Mouse (Mus musculus) monocyte, adult 59 days (primary cell): ENCODE data around the gene Plscr1. TPM values are rescaled to one million over a fixed set of nuclear protein-coding genes. Genes with fewer than 3 reads are reported as not detected.

Source experiments
- total RNA-seq, 2 experiments: library from RNA; stranded (reverse); gene quantifications; one replicate each; pipeline ENCODE4 v1.2.4; 2023

Gene Plscr1
- 1 to 10 TPM; 3.7 to 4.8 TPM for total RNA-seq

DNA sequence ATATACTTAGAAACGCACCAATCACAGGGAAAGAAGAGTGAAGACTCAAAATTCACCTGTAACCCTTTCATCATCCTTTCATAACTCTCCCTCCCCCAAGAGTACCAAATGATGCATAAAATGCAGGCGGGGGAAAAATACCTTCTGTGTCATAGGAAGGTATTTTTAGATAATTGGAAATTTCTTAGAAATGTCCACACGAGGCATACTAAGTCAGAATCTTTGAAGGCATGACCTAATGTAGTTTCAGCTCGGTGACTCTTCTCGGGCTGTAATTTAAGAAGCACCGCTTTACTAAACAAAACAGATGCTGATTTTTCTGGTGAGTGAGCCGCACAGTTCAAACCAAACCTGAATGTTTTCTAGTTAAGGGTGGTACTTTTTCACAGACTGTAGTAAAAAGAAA, at the start of gene Plscr1:
Plscr1 (plus strand) TSS at position 304 of the 406 bp plus-strand sequence.

DNA sequence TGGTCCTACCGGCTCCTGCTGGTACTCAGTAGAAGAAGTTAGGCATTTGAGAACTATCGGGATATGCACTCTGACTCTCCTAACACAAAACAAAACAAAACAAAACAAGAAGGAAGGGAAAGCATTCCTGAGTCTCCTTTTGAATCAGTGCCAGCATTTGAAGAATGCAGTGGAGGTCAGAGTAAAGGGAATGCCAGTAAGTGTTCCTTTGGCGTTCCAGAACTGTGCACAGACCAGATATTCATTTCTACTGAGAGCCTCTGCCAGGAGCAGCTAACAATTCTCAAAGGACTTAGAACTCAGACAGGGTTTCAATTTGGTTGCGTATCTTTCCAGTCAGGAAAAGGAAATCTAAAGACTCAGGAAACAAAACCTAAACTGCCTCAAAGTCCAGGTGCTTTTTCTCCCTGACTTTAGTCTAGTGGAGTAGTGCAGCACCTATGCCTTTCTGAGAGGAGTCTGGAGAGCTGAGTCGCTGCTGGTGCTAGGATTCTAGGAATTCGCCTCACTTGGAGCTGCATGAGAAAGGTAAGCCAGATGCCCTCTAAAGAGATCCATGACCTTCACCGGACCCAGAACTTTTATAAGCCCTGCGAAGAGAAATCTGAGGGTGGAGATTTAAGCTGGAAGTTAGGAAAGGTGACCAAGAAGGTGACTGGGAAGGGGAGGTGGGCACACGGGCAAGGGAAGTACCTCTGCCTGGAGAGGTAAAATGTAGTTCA, 26.1 kb downstream of the Plscr1 start, which contains the start of gene Plscr2:
Plscr2 (plus strand) TSS at position 117 of the 722 bp plus-strand sequence.

DNA sequence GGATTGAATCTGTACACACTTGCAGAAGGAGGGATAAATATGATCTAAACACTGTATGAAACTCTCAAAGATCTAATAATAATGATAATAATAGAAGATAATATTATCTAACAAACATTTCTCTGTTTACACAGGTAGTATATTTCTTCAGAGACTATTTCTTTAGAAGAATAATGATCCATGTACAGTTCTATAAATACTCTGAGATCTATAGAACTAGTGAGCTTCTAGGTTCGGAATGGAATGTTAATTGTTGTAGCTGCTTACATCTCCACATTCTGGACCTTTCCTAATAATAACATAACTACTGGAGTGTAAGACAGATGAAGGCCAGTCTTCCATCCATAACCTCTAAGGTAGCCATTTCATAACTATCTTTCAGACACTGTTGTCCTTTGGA, 59.5 kb downstream of the Plscr1 start, which contains the start of gene 1700057G04Rik:
1700057G04Rik (plus strand) TSS at position 301 of the 400 bp plus-strand sequence.

Other genes starting within 250 kb of the Plscr1 start
- gene Plscr5, start 56.8 kb upstream of the Plscr1 start, total RNA-seq: not detected
- gene Plscr2, start 25.9 kb downstream of the Plscr1 start, total RNA-seq: not detected
- gene 1700057G04Rik, start 59.6 kb downstream of the Plscr1 start, total RNA-seq: not detected
- under 1 TPM; 0.15 to 0.58 TPM for gene Plscr4, start 207.6 kb downstream of the Plscr1 start, total RNA-seq